Mouse (Mus musculus) layer of hippocampus, adult 18-20 months (tissue): ENCODE data around the gene Adipoq. TPM values are rescaled to one million over a fixed set of nuclear protein-coding genes. Genes with fewer than 3 reads are reported as not detected.

ENCODE experiments used
- DNase-seq, 2 experiments: peaks; one replicate each; pipeline ENCODE4 v3.0.0; 2022; ENCODE audit warnings: low spot score in 2 of 2
- total RNA-seq, 2 experiments: library from RNA; stranded (reverse); gene quantifications; 2 replicates each; pipeline ENCODE4 v1.2.3; 2021

Adipoq gene
- total RNA-seq, 2 experiments from 2014 or later = not detected

DNA sequence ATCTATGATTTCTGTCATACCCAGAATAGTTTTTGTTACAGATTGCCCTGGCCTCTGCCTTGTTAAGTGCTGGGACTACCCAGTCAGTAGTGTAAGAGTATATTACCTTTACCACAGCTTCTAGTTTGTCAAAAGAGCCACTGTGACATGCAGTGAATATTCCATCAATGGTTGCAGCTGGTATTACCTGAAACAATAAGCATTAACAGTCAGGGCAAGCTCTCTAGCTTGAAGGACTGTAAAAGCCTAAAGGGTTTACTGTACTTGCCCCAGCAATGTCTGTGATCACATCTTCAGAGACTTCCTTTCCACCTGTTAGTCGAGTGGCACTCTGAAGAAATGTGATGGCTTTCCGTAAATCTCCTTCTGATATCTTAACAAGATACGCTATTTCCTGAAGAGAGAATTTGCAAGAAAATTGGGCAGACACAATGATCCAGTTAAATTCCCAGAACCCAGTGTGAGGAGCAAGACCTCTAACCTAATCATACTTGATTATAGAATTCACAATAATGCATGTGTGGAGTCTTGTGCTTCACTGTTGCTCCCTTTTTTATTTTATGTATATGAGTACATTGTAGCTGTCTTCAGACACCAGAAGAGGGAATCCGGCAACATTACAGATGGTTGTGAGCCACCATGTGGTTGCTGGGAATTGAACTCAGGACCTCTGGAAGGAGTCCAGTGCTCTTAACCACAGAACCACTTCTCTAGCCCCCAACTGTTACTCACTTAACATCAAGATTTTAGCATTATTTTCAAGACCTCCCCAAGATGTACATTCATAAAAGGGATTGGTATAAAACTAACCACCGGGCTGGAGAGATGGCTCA lies 31.8 kb upstream of the Adipoq start:
- DNase-seq = no peak

DNA sequence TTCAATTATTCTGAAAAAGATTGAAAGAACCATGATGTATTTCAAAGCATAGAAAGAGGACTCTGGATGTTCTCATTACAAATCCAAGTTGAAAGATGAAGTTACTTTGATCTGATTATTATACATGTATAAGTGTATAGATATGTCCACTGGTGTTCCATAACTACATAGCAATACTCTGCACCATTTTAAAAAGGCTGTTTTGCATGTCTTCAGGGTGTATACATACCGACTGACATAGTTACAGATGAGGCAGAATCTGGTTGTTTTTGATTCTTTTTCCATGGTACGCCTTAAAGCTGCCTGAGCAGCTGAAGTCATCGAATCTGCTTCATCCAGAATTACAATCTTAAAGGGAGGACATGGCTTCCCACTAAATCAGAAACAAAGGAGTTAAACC lies 30.9 kb upstream of the Adipoq start:
- no peak for DNase-seq

DNA sequence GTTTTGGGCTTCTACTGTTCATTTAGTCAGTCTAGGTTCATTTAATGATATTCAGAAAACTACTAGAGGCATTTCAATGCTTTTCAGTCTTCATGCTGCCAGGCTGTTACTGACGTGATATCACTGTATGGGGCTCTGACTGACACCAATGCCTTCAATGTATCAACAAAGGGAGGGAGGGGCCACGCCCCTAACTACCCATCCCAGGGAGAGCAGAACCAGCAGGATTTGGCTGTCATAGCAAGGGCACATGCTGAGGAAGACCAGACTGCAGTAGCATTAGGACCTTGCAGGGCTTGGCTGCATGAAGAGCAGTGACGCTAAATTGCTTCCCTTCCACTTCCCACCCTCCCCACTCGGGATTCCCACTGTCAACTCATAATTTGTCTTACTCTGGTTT lies 29.2 kb upstream of the Adipoq start:
- no peak for DNase-seq

DNA sequence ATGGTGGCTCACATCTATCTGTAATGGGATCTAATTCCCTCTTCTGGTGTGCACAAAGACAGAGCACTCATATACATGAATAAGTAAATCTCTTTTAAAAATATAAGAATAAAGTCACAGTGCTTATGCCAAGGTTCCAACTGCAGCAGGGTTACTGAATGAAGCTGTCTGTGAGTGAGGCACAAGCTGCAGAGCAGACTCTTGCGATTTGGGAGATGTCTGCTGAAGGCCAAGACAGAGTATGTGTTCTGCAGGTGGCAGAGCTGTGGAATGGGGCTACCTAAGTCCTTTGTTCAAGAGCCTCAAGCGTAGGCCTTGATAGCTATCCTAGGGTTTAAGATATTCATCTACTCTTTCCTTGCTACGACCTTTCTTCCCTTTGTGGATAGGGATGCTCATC lies 23.9 kb upstream of the Adipoq start:
- no peak for DNase-seq

DNA sequence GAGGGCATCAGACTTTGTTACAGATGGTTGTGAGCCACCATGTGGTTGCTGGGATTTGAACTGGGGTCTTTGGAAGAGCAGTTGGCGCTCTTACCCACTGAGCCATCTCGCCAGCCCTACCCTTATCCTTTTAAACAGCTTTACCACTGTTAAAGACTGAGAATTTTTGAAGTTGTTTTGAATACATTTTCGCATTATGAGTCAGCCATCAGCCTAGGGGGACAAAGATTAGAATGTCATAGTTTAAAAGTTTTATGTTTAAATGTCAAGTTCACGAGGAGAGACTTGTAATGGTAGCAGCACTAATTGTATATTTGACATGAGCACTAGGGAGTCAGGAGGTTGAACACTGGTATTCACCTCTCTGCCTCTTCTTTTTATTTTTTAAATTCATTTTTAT lies 23.2 kb upstream of the Adipoq start:
- no peak for DNase-seq

- DNase-seq = no peak
Measured at GRCm38 (mm10) chr16:23124398-23124797, 21.9 kb upstream of the Adipoq start.

DNA sequence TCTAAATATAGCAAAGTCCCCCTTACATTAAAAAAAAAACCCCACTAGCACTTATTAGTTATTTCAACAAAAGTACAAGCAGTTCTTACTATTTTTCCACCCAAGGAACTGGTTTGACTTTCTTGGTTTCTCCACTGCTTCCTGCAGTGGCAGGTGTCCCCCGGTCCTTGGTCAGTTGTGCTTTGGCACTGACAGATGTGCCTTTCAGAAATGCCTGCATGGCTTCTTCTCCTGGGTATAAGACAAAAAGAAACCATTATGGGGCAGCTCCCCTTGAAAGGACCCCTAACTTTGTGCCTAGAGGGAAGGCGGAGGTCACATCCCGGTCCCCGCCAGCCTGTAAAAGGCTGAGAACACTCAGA lies 19.0 kb upstream of the Adipoq start:
- no peak for DNase-seq

- DNase-seq = peak; percentile 88 to 94
Measured at GRCm38 (mm10) chr16:23127673-23128375, 18.5 kb upstream of the Adipoq start, which contains the start of gene Rfc4. TSS of gene Rfc4 (minus strand) at chr16:23127737.

GRCm38 (mm10) chr16:23130303-23130702 lies 16.0 kb upstream of the Adipoq start:
- DNase-seq = no peak

DNA sequence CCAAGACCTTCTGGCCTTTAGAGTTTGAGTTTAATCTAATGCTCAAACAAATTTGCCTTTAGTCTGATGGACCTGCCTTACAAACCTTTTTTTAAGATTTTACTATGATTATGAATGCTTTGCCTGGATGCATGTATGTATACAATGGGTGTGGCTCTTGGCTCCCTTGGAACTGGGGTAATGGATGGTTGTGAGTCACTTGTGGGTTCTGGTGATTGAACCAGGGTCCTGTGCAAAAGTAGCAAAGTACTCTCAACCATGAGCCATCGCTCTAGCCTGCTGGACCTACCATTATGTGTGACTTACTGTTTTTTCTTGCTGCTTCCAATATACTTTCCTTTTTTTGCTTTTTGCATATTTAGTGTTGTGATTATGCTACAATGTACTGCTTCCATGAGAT lies 14.0 kb upstream of the Adipoq start:
- DNase-seq = no peak

DNA sequence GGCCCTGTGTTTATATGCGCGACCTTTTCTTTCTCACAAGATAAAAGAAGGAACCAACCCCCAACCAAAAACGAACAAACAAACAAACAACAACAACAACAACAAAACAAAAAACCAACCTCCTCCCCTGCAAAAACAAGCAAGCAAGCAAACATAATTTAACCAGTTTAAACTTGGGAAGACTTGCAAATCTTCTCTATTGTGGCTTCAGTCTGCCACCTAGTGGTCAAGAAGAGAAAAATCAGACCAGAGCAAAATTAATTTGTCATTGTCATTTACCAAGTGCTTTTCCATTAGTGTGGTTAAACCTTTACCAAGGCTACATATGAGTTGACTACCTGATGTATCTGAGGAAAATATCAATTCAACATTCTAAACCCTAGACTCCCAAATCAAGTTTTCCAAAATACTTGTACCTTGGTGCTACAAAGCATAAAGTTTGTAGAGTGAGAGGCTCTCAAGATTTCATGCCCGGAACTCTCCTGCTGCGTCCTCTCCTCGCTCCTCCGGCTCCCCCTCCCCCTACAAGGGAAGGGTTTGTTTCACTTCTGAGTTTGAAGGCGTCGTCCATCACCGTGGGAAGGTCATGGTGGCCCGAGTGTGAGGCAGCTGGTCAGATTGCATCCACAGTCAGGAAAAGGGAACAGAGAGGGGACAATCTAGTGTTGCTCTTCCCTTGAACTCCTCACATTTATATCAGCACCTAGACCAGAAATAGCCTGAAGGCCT lies 10.8 kb upstream of the Adipoq start:
- no peak for DNase-seq

DNA sequence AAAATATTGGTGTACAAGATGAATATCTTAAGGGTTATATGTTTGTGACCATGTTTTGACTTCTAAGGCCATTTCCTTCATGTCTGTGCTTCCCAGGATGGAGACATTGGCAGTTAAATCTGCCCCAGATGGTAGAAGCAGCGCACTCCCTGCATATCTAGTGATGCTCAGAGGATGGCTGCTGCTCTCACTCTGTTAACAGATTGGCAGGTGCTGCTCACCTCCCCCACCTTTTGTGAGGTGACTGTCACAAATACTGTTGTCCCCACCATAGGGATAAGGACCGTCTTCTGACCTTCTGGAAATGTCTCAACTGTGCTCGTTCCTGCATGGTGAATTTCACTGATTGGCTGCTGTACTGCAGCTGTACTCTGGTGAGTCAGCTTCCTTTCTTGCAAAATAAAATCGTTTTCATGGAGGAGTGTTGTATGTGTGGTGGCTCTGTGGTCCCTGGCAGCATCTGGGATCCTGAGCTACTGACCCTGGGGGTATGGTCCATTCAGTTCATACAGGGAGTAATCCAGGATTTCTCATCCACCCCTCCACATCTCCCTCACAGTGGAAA lies 9.8 kb upstream of the Adipoq start:
- DNase-seq = no peak

- no peak for DNase-seq
Measured at GRCm38 (mm10) chr16:23140911-23141310, 5.4 kb upstream of the Adipoq start.

GRCm38 (mm10) chr16:23144326-23144725 lies 2.0 kb upstream of the Adipoq start:
- no peak for DNase-seq

- no peak for DNase-seq
Measured at GRCm38 (mm10) chr16:23145211-23145610, 1.1 kb upstream of the Adipoq start.

DNA sequence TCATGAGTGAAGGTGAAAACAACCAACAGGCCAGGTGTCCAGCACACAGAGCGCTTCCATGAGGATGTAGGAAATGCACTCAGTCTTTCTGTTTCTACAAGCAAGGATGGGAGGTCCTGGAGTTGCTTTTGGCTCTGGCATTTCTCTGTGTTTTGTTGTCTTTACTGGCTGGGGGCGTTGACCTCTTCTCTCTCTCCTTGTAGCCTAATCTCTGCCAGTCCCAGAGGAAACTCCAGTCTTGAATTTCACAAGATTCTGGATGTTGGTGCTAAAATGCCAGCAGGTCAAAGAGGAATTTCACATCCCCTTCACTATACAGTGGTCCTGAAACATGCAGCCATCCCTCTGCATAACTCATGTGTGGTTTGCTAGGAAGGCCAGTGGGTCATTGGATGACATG lies 2.6 kb downstream of the Adipoq start:
- DNase-seq = no peak

- no peak for DNase-seq
Measured at GRCm38 (mm10) chr16:23149396-23149795, 3.1 kb downstream of the Adipoq start.

- DNase-seq = peak in 1 of 2 experiments; percentile 51
Measured at GRCm38 (mm10) chr16:23151423-23151822, 5.1 kb downstream of the Adipoq start.

- no peak for DNase-seq
Measured at GRCm38 (mm10) chr16:23154261-23154660, 7.9 kb downstream of the Adipoq start.

GRCm38 (mm10) chr16:23157013-23157412 lies 10.7 kb downstream of the Adipoq start:
- DNase-seq = no peak

GRCm38 (mm10) chr16:23158292-23158691 lies 12.0 kb downstream of the Adipoq start:
- DNase-seq = no peak

GRCm38 (mm10) chr16:23158957-23159356 lies 12.6 kb downstream of the Adipoq start:
- DNase-seq = no peak
